Mouse (Mus musculus) lung, adult 2 months (tissue): ENCODE results near the gene Shank3.

ENCODE experiments used
- CTCF ChIP-seq: fragments of 200-500 bp; IDR thresholded peaks from 2 replicates; pipeline ENCODE4 v1.5.1; 2011; ENCODE audit warnings: mild to moderate bottlenecking, low read length, control low read depth; ENCODE audit not compliant: insufficient read depth
- POLR2A ChIP-seq: fragments of 200-500 bp; IDR thresholded peaks from 2 replicates; pipeline ENCODE4 v1.6.1; 2011; ENCODE audit warnings: low read depth, mild to moderate bottlenecking, control low read depth, low read length, borderline replicate concordance; ENCODE audit errors: extremely low read depth

DNA sequence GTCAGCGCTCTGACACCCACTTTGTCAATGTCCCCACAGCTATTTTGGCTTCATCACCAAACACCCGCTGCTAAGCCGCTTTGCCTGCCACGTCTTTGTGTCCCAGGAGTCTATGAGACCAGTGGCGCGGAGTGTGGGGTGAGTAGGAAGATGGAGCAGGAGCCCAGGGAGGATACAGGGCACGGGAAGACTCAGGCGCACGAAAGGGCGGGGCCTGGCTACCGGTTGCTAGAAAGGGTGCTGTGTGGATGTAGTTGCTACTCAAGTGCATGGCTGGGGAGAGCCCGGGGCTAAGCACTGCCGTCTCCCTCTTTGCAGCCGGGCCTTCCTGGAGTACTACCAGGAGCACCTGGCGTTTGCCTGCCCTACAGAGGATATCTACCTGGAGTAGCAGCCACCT, 38.1 kb upstream of the Shank3 start:
- TF ChIP-seq CTCF = no peak
- TF ChIP-seq POLR2A = no peak
